Mouse (Mus musculus) adipocyte (in vitro differentiated cells): ENCODE measurements around the gene Gabrb2.

Experiments used
- DNase-seq: peaks from one replicate; pipeline ENCODE4 v3.0.0-alpha.2; 2016; ENCODE audit warnings: low spot score

Gene Gabrb2

GRCm38 (mm10) chr11:42418996-42419782 is at the start of gene Gabrb2:
TSS of gene Gabrb2 (plus strand) at chr11:42419757.
- no peak for DNase-seq

DNA sequence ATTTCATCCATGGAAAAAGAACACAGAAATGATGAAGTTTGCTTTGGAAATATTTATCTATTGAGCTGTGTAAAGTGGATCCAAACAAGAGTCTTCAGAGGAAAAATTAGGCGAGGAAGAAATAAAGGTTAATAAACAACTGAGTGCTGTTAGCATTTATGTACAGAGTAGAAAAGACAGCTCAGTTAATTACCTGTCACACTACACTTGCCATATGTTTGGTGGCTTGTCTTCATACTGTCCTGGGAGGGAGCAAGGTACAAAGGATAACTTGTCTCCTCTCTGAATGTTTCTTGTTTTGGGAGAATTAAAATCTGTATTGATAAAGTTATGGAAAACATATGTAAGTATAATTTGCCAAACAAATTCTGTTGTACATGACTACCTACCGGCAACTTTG is 40.6 kb upstream of the Gabrb2 start:
- no peak for DNase-seq

DNA sequence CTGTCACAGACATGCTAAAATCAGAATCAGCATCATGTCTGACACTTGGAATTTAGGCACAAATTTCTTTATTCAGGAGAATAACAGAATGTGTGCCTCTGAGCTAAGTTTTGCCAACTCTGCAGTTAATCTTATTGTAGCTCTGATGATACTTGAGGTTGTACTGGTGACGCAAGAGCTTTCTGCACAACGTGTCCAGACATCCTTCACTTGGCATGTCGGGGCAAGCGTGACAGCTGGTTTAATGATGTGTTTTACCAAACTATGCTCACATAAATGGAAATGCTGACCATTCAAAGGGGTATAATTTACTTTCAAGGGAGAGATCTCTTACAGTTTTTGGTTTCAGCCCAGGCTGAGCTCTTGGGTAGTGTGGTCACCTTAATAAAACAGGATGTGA is 33.1 kb upstream of the Gabrb2 start:
- no peak for DNase-seq

DNA sequence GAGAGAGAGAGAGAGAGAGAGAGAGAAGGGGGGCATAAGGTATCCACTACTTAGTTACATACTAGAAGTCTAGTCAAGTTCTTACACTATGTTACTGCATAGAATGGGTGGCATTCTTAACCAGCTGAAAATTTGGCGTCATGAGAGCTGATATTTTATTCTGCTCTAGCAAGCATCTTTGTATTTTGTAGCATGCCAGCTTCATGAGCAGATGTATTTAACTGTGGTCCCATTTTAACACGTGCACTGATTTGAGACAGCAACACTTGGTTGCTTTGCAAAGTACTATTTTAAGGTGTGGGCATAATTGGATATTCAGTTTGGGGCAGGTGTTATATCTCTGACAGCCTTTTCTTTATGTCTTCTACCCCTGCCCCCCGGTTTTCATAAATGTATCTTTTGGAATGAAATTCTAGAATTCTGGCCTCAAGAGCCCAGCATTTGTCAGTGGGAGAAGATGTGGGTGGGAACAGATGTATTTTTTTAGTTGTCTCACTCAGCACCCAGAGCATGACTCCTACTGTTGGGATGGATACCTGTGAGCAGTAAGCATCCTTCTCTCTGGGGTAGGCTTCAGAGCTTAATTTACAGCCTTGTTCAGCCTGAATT is 28.8 kb upstream of the Gabrb2 start:
- DNase-seq: no peak

DNA sequence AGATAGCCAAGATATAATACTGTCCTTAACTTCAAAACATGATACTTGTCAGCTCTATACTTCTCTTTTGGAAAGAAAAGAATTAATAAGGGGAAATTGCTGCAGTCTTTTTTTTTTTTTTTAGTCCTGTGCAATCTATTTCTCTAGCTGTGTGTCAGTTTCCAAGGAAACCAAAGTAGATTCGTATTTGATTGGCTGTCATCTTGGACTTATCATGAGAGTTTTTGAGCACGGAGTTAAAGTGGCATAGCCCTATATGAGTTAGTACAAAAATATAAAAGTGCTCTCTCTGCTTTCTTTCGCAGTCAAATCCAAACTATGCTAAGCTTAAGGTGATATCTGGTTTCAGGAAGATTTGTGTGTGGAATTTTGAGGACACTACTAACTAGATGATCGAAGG is 26.1 kb upstream of the Gabrb2 start:
- DNase-seq: no peak

DNA sequence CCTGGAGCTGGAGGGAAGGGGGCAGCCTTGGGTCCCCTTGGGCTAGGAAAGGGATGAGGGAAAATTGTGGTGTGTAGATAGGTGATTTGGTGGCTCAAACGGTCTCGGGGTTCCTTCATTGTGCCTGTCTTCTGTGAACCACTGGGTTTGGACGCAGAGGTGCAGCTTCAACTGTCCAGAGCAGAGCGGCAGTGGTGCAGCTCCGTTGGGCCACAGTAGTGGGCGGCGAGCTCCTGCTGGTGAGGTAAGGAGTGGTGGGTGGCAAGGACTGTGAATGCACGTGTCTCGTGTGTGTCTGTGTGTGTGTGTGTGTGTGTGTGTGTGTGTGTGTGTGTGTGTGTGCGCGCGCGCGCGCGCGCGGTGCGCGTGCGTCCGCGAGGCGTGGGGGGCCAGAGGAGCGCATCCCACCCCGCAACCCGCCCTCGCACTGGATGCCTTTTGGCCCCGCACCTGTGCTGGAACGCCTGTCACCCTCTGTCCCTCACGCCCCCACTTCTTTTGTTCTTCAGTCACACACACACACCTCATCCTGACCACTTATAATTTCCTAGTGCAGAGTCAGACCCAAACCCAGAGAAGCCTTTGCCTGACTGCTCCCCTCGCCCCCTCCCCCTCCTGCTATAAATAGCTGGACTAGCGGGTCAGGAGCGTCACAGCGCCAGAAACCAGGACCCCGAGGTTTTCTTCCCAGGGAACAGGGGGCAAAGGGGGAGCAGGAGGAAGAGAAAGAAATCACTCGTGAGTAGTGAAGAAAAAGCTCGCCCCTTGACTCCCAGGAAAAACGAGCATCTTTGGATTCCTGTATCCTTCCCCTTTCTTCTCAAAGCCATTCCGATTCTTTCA is 455 bp downstream of the Gabrb2 start:
- DNase-seq: no peak

- no peak for DNase-seq
These were observed 1.3 kb downstream of the Gabrb2 start for GRCm38 (mm10) chr11:42420634-42421470.

GRCm38 (mm10) chr11:42423231-42423630 is 3.7 kb downstream of the Gabrb2 start:
- DNase-seq: no peak

DNA sequence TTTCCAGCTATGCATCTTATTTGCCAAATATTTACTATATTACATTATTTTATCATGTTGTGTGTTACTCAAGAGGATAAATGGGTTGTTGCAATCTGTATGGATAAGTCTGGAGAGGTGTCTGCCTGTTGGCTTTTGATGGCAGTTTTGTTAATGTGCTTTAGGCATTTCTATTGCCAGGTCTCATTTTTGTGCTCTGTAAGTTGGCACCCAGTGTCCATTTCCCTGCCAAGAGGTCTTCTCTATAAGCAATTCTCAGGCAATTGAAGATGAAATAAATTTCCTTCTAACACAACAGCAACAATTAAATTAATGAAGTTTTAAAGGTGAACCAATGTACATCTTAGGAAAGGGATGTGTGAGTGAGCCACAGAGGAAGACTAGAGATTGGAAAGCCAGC is 11.9 kb downstream of the Gabrb2 start:
- DNase-seq: no peak

- no peak for DNase-seq
These were observed 19.4 kb downstream of the Gabrb2 start for GRCm38 (mm10) chr11:42438978-42439377.

GRCm38 (mm10) chr11:42443641-42444040 is 24.1 kb downstream of the Gabrb2 start:
- DNase-seq: no peak

GRCm38 (mm10) chr11:42448929-42449328 is 29.4 kb downstream of the Gabrb2 start:
- DNase-seq: no peak

- DNase-seq: no peak
These were observed 44.6 kb downstream of the Gabrb2 start for GRCm38 (mm10) chr11:42464136-42464535.

- DNase-seq: no peak
These were observed 48.8 kb downstream of the Gabrb2 start for GRCm38 (mm10) chr11:42468381-42468780.

DNA sequence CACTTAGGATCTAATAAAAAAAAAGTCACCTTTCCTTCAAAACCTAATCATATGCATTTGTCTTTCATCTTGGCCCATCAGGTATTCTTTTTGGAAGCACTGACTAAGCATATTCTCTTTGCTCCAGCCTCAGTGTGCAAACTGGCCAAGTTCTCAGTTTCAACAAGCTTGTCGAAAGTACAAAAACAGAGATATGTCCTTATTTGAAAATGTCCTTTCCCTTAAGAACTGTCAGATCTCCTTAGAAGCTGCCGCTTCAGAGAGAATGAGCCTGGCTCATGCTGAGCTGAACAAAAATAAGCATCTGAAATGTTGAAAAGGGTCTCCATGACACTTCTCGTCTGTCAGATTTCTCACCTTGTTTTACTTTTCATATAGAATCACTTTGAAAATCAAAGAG is 55.0 kb downstream of the Gabrb2 start:
- no peak for DNase-seq

- no peak for DNase-seq
These were observed 68.1 kb downstream of the Gabrb2 start for GRCm38 (mm10) chr11:42487625-42488024.

DNA sequence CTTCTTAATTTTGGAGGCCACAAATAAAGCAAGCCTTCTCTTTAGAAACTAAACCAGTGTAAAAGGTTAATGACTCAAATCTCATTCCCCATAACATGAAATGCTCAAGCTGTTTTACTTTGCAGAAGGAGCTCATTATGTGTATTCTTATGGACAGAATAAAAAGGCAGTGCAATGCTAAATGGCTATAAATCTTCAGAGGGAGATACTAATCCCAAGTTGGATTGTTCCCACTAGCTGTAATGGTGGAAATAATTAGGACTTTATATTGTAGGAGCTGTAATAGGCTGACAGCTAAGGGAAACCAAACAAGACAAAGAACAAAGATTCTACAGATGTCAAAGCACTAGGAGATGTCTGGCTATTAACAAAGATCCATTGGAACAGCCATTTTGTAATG is 81.6 kb downstream of the Gabrb2 start:
- no peak for DNase-seq

- no peak for DNase-seq
These were observed 85.9 kb downstream of the Gabrb2 start for GRCm38 (mm10) chr11:42505436-42505835.

- no peak for DNase-seq
These were observed 86.4 kb downstream of the Gabrb2 start for GRCm38 (mm10) chr11:42505911-42506310.

DNA sequence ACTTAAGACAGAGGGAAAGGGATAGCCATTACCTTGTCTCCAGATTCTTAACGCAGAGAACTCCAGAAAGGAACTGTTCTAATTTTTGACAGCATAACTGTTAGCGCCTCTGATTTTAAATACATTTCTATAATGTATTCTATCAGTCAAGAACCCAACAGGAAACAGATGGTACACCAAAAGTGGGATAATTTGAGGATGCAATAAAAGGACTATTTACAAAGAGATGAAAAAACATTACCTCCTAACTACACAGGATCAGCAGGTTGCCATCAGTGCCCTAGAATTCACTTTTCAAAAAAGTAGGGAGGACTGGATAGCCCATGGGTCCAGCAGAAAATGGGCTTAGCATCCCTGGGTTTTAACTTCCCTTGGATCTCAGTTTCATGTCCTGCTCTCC is 102.4 kb downstream of the Gabrb2 start:
- no peak for DNase-seq

DNA sequence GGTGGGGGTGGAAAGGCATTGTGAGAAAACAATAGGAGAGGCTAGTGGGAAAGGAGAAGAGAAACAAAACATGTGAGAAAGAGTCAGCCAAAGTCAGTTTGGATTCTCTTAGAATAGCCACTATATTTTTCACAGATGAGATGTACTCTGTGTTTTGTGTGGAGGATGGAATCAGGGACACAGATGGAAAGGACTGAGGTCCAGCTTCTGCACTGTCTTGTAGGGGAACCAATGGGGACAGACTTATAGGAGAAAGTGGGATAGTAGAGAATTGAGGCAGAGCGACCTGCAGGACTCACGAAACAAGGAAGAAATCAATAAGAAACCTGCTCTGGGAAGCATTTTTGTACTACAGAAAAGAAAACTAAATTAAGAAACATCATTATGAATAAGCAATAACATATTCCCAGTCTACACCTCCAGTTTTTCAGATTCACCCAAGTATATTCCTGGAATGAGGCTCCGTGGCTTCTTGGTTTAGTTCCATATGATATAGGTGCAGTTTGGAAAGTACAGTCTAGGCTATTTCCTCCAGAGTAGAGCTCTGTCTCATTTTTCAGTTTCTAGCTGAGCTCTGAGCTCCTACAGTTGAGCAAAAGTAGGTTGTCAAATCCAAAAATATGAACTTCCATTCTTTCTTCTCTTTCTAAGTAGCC is 108.8 kb downstream of the Gabrb2 start:
- no peak for DNase-seq
